Mouse (Mus musculus): ENCODE results near the gene Vmn2r98. TPM values are rescaled to one million over a fixed set of nuclear protein-coding genes. Genes with fewer than 3 reads are reported as not detected.
"Not testable (repeated sequence)": the region's sequence is repeated elsewhere in the genome, so short reads cannot be mapped to it uniquely, and the experiment has no call there.

Vmn2r98 gene
- not detected in 2 replicates for polyA plus RNA-seq (2014; fragmentation: Nextera tagmentation; extraction: Ambion mirVana)

DNA sequence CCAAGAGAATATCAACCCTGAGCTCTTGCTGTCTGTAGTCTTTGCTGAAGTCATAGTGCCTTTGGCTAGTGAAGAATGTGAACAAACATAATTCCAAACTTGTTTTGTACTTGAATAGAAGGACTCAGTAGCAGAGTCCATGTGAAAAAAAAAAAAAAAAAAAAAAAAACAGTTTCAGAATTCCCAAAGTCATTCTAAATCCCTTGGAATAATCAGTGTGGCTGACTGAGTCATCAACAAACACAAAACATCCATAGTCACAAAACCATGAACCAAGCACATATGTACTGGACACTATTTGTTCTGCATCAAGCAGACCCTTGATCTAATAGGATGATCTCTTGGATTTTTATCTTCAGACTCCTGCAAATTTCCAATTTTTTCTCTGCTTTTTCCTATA, at the start of gene Vmn2r98:
Gene Vmn2r98 (plus strand): TSS at position 301 of the 400 bp plus-strand sequence.
- H3K4me2 ChIP-seq (ENCODE audit: low read depth, low read length); H3K27ac ChIP-seq (replicated peaks; ENCODE audit: low read depth, low read length); H3K4me3 ChIP-seq (ENCODE audit: low read depth, low read length); H3K9me3 ChIP-seq (ENCODE audit: control insufficient read depth, low read length); H3K27me3 ChIP-seq (replicated peaks; ENCODE audit: control insufficient read depth, insufficient read depth, low read length); H3K9ac ChIP-seq (ENCODE audit: low read depth, low read length); DNase-seq (ENCODE audit: low spot score); H3K4me1 ChIP-seq (ENCODE audit: control insufficient read depth, insufficient read depth, low read length); H3K36me3 ChIP-seq (ENCODE audit: control insufficient read depth, insufficient read depth, low read length); ATAC-seq (ENCODE audit: low read depth): not testable (repeated sequence)

DNA sequence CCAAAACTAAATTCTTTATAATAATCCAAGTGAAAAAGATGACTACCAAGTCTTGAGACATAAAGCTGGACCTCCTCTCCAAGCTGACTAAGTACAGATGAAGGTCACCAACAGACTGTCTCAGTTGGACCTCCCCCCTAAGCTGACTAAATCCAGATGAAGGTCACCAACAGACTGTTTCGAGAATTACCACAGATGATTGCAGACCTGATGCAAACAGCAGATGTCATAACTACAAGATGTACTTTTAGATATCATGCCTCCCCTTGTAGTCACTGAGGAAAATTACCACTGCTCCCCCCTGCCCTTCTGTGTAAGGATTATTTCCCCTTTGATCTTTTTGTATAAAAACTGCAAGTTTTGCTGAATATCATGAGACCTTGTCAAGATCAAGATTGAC, 21.8 kb upstream of the Vmn2r98 start:
- ATAC-seq (ENCODE audit: low read depth); H3K36me3 ChIP-seq (ENCODE audit: control insufficient read depth, insufficient read depth, low read length); H3K4me1 ChIP-seq (ENCODE audit: control insufficient read depth, insufficient read depth, low read length); H3K27ac ChIP-seq (replicated peaks; ENCODE audit: low read depth, low read length); H3K4me2 ChIP-seq (ENCODE audit: low read depth, low read length); DNase-seq (ENCODE audit: low spot score); H3K4me3 ChIP-seq (ENCODE audit: low read depth, low read length); H3K27me3 ChIP-seq (replicated peaks; ENCODE audit: control insufficient read depth, insufficient read depth, low read length); H3K9ac ChIP-seq (ENCODE audit: low read depth, low read length): not testable (repeated sequence)
- WGBS: 71% methylated on average over 1 of the region's 1 CpGs
- peaks cover 14% of the 10 kb centered on the region for H3K9me3 ChIP-seq (ENCODE audit: control insufficient read depth, low read length)

DNA sequence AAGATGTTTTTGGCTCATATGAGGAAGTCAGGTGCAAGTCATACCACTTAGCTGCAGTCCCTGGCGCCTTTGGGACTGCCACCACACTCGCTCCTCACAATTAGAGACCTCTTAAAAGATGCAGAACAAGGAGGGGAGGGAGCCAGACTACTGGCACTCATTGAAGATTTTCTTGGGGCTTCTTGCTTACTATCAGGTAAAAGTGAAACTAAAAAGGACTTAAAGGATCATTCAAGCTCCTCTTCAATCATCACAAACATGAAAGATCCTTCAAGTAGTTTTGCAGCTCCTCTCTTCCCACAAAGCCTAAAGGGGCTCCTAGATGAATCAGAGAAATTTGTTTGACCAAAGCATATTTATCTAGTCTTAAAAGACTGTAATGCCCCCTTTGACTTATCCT, 21.3 kb upstream of the Vmn2r98 start:
- Histone ChIP-seq H3K4me1 (ENCODE audit: control insufficient read depth, insufficient read depth, low read length) (no peaks in the 10 kb centered on the region), H3K9ac (ENCODE audit: low read depth, low read length) (no peak overlapping the region), H3K4me3 (ENCODE audit: low read depth, low read length) (no peak overlapping the region), H3K27me3 (replicated peaks; ENCODE audit: control insufficient read depth, insufficient read depth, low read length) (no peaks in the 10 kb centered on the region), H3K27ac (replicated peaks; ENCODE audit: low read depth, low read length) (no peak overlapping the region), H3K4me2 (ENCODE audit: low read depth, low read length) (no peak overlapping the region), H3K9me3 (ENCODE audit: control insufficient read depth, low read length) (peaks cover 10% of the 10 kb centered on the region), H3K36me3 (ENCODE audit: control insufficient read depth, insufficient read depth, low read length) (no peaks in the 10 kb centered on the region)
- ATAC-seq (ENCODE audit: low read depth) (no peak), DNase-seq (ENCODE audit: low spot score) (no peak)
- WGBS: 68% methylated on average over 2 of the region's 2 CpGs

DNA sequence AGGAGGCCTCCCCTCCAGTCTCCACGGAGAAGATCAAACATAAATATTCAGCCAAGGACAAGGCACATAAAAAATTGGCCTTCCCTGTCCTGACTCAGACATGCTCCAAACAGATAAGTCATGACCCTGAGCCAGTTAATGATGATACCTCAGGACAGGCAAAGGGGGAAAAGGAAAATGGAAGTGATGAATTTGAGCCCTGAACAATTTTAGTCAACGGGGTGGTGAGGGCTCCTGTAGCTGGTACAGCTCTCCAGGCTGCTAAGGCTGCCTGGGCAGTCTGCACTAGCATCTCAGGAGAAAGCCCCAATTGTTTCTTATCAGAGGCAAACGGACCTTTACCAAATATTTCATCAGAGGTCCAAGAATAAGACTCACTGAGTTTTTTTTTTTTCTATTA, 20.5 kb upstream of the Vmn2r98 start:
- WGBS: 61% methylated on average over 3 of the region's 3 CpGs
- no peak for ATAC-seq (ENCODE audit: low read depth)

More for the DNA sequence above, 20.5 kb upstream of the Vmn2r98 start:
- Histone ChIP-seq H3K4me2 (ENCODE audit: low read depth, low read length) (no peak overlapping the region), H3K27ac (replicated peaks; ENCODE audit: low read depth, low read length) (no peak overlapping the region), H3K4me1 (ENCODE audit: control insufficient read depth, insufficient read depth, low read length) (no peaks in the 10 kb centered on the region), H3K9ac (ENCODE audit: low read depth, low read length) (no peak overlapping the region), H3K27me3 (replicated peaks; ENCODE audit: control insufficient read depth, insufficient read depth, low read length) (no peaks in the 10 kb centered on the region), H3K36me3 (ENCODE audit: control insufficient read depth, insufficient read depth, low read length) (no peaks in the 10 kb centered on the region), H3K9me3 (ENCODE audit: control insufficient read depth, low read length) (peaks cover 15% of the 10 kb centered on the region), H3K4me3 (ENCODE audit: low read depth, low read length) (no peak overlapping the region)
- no peak for DNase-seq (ENCODE audit: low spot score)

Other genes starting within 250 kb of the Vmn2r98 start
- gene Vmn2r97, start 139.2 kb upstream of the Vmn2r98 start, polyA plus RNA-seq (2014; fragmentation: Nextera tagmentation; extraction: Ambion mirVana): 0.03 and 0.04 TPM in 2 replicates